Mouse (Mus musculus) neural tube, embryonic 10.5 days (tissue): Measurements from ENCODE around the gene Ptpn14.
A peak's percentile ranks its signal among the peaks of the same experiment; 100 is the strongest.
"Not testable (repeated sequence)": the region's sequence is repeated elsewhere in the genome, so short reads cannot be mapped to it uniquely, and the experiment has no call there.

Experiments used
- DNase-seq: peaks from one replicate; pipeline ENCODE4 v3.0.0-alpha.2; 2017; ENCODE audit warnings: low spot score; ENCODE audit errors: extremely low spot score

Ptpn14 gene

GRCm38 (mm10) chr1:189727884-189728783, at the start of gene Ptpn14:
Gene Ptpn14 (plus strand): TSS chr1:189728268.
- peak; percentile 86 for DNase-seq

- DNase-seq = no peak
Observed at GRCm38 (mm10) chr1:189679555-189679954, 48.5 kb upstream of the Ptpn14 start.

- DNase-seq = no peak
Observed at GRCm38 (mm10) chr1:189684786-189685415, 43.2 kb upstream of the Ptpn14 start.

- DNase-seq = no peak
Observed at GRCm38 (mm10) chr1:189686025-189686424, 42.0 kb upstream of the Ptpn14 start.

- DNase-seq = peak; percentile 99
Observed at GRCm38 (mm10) chr1:189687654-189688387, 40.2 kb upstream of the Ptpn14 start, which contains the start of gene Cenpf. Gene Cenpf (minus strand): TSS chr1:189688086.

- DNase-seq = no peak
Observed at GRCm38 (mm10) chr1:189688388-189688750, 39.7 kb upstream of the Ptpn14 start.

GRCm38 (mm10) chr1:189689050-189689833, 38.8 kb upstream of the Ptpn14 start:
- DNase-seq = no peak

GRCm38 (mm10) chr1:189692442-189692841, 35.6 kb upstream of the Ptpn14 start:
- not testable (repeated sequence) for DNase-seq

- DNase-seq = no peak
Observed at GRCm38 (mm10) chr1:189694391-189694790, 33.7 kb upstream of the Ptpn14 start.

- no peak for DNase-seq
Observed at GRCm38 (mm10) chr1:189695321-189695720, 32.7 kb upstream of the Ptpn14 start.

- DNase-seq = no peak
Observed at GRCm38 (mm10) chr1:189698416-189698815, 29.7 kb upstream of the Ptpn14 start.

- no peak for DNase-seq
Observed at GRCm38 (mm10) chr1:189700186-189700585, 27.9 kb upstream of the Ptpn14 start.

GRCm38 (mm10) chr1:189700990-189701389, 27.1 kb upstream of the Ptpn14 start:
- peak; percentile 79 for DNase-seq

- no peak for DNase-seq
Observed at GRCm38 (mm10) chr1:189703156-189703555, 24.9 kb upstream of the Ptpn14 start.

GRCm38 (mm10) chr1:189703591-189703990, 24.5 kb upstream of the Ptpn14 start:
- DNase-seq = no peak

GRCm38 (mm10) chr1:189706040-189706645, 21.9 kb upstream of the Ptpn14 start:
- DNase-seq = no peak

- DNase-seq = no peak
Observed at GRCm38 (mm10) chr1:189707014-189707413, 21.1 kb upstream of the Ptpn14 start.

- no peak for DNase-seq
Observed at GRCm38 (mm10) chr1:189707419-189707818, 20.6 kb upstream of the Ptpn14 start.

- DNase-seq = no peak
Observed at GRCm38 (mm10) chr1:189709001-189709400, 19.1 kb upstream of the Ptpn14 start.

- no peak for DNase-seq
Observed at GRCm38 (mm10) chr1:189715915-189716797, 11.9 kb upstream of the Ptpn14 start.
